Mouse (Mus musculus) spleen, adult 2 months (tissue): ENCODE data around the gene Ubp1.

Experiments used
- CTCF ChIP-seq: fragments of 200-500 bp; IDR thresholded peaks from 2 replicates; pipeline ENCODE4 v1.5.1; 2011; ENCODE audit warnings: mild to moderate bottlenecking, inconsistent platforms; ENCODE audit not compliant: insufficient read depth, insufficient read length, insufficient replicate concordance; ENCODE audit errors: extremely low read depth
- POLR2A ChIP-seq: fragments of 200-500 bp; IDR thresholded peaks from 2 replicates; pipeline ENCODE4 v1.6.1; 2011; ENCODE audit warnings: low read depth, low read length, inconsistent platforms

GRCm38 (mm10) chr9:113992810-113993209 lies 62.1 kb downstream of the Ubp1 start:
- TF ChIP-seq POLR2A (no peak), CTCF (no peak)
